Mouse (Mus musculus) thymus, adult 2 months (tissue): ENCODE data around the gene Lrrk1. TPM values are rescaled to one million over a fixed set of nuclear protein-coding genes. Genes with fewer than 3 reads are reported as not detected.

ENCODE experiments used
- DNase-seq: peaks from one replicate; pipeline ENCODE4 v3.0.0; 2021
- H3K27ac ChIP-seq: fragments of 200-500 bp; 2 replicates; pipeline ENCODE4 v1.5.1; 2012; ENCODE audit warnings: low read length, control low read depth; ENCODE audit not compliant: control insufficient read depth, insufficient read depth
- H3K27me3 ChIP-seq: fragments of 200-500 bp; 2 replicates; pipeline ENCODE4 v1.6.1; 2012; ENCODE audit warnings: mild to moderate bottlenecking, low read length, moderate library complexity, mixed read lengths; ENCODE audit not compliant: control insufficient read depth, insufficient read depth
- H3K36me3 ChIP-seq: fragments of 200-500 bp; 2 replicates; pipeline ENCODE4 v1.6.1; 2012; ENCODE audit warnings: mild to moderate bottlenecking, low read length, moderate library complexity; ENCODE audit not compliant: control insufficient read depth, insufficient read depth
- H3K4me1 ChIP-seq: fragments of 200-500 bp; replicated peaks from 2 replicates; pipeline ENCODE4 v1.6.1; 2012; ENCODE audit warnings: low read length; ENCODE audit not compliant: control insufficient read depth, insufficient read depth
- H3K4me3 ChIP-seq: fragments of 200-500 bp; 2 replicates; pipeline ENCODE4 v1.5.1; 2012; ENCODE audit warnings: mild to moderate bottlenecking, low read length, control low read depth, moderate library complexity; ENCODE audit not compliant: control insufficient read depth, insufficient read depth
- CTCF ChIP-seq: fragments of 200-500 bp; IDR thresholded peaks from 2 replicates; pipeline ENCODE4 v1.5.1; 2012; ENCODE audit warnings: mild to moderate bottlenecking, control low read depth, low read length, moderate library complexity, borderline replicate concordance; ENCODE audit not compliant: control insufficient read depth, poor library complexity, insufficient read depth; ENCODE audit errors: extremely low read depth
- POLR2A ChIP-seq: fragments of 200-500 bp; IDR thresholded peaks from 2 replicates; pipeline ENCODE4 v1.6.1; 2012; ENCODE audit warnings: mild to moderate bottlenecking, low read length, control low read depth, moderate library complexity; ENCODE audit not compliant: control insufficient read depth, poor library complexity, insufficient read depth; ENCODE audit errors: extremely low read depth
- WGBS: fragments of 180-500 bp; shearing (Covaris S2); methylation state at CpG from one replicate; pipeline ENCODE4 v1.1.7; 2018; 5-methylcytosine and 5-hydroxymethylcytosine counted together
- polyA plus RNA-seq: library from polyadenylated mRNA; depleted of rRNA; stranded (reverse); fragments of >200 nt; gene quantifications from 2 replicates; pipeline ENCODE4 v1.2.3, GENCODE M21; 2012

Lrrk1 gene
- polyA plus RNA-seq, 1 experiment = 29.9 TPM

- DNase-seq = no peak
- WGBS = 58% methylated on average over 11 of the region's 11 CpGs
- H3K36me3 ChIP-seq = no peaks in the 10 kb centered on the region
- TF ChIP-seq POLR2A (no peak), CTCF (no peak)
- no peak overlapping the region for H3K4me3 ChIP-seq
- no peaks in the 10 kb centered on the region for H3K27me3 ChIP-seq
- H3K27ac ChIP-seq = no peak overlapping the region
- peaks cover 9% of the 10 kb centered on the region; the same call in 1 of the 2 replicates for H3K4me1 ChIP-seq
These were observed 141.4 kb downstream of the Lrrk1 start for GRCm38 (mm10) chr7:66246716-66247235.

DNA sequence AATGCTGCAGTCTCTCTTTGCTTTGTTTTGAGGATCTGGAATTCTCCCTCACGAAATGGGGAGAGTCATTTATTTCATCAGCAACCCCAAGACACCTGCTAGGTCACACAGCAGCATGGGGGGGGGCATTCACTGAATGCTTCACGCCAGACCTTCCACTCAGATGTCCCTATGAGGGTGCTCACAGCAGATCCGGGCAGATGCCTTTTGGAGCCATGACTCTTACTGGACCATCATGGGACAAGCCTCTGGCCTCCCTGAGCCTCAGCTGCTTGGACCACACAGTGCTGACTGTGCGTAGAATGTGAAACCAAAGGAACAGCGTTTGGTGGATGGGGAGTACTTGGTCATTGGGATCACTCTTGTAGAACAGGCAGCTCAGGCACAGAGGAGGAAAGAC lies 142.5 kb downstream of the Lrrk1 start:
- Histone ChIP-seq H3K27me3 (no peaks in the 10 kb centered on the region), H3K27ac (no peak overlapping the region), H3K4me1 (peaks cover 9% of the 10 kb centered on the region; the same call in 1 of the 2 replicates), H3K4me3 (no peak overlapping the region), H3K36me3 (no peaks in the 10 kb centered on the region)
- WGBS = 96% methylated on average over 5 of the region's 5 CpGs
- no peak for DNase-seq
- TF ChIP-seq POLR2A = no peak
- no peak for TF ChIP-seq CTCF

DNA sequence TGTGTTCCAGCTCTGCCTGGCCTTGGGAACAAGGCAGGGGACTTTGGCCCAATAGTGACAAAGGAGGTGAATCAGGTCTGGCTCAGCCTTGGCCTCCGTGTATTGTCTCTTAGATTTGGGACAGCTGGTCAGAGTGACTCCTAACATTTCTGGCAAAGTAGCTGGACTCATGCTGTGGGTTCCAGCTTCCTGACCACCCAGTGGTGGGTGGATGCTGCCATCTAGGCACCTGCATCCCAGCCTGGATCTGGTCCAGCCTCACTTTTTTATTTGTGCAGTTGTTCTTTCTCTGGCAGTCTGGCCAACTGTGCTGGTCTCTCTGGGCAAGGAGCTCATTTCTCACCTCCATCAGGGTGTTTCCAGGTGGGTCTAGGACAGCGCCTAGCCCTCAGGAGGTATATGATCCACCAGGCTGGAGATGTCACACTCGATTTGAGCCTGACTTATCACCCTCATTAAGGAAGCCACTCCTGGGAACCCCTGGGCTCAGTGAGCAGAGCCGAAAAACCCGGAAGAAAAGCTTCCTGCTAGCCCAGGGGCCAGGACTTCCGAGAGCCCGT lies 144.3 kb downstream of the Lrrk1 start:
- Histone ChIP-seq H3K4me1 (peaks cover 9% of the 10 kb centered on the region; the same call in 1 of the 2 replicates), H3K27me3 (no peaks in the 10 kb centered on the region), H3K4me3 (no peak overlapping the region), H3K27ac (no peak overlapping the region), H3K36me3 (no peaks in the 10 kb centered on the region)
- WGBS = 87% methylated on average over 7 of the region's 7 CpGs
- no peak for TF ChIP-seq POLR2A
- TF ChIP-seq CTCF = no peak
- no peak for DNase-seq

DNA sequence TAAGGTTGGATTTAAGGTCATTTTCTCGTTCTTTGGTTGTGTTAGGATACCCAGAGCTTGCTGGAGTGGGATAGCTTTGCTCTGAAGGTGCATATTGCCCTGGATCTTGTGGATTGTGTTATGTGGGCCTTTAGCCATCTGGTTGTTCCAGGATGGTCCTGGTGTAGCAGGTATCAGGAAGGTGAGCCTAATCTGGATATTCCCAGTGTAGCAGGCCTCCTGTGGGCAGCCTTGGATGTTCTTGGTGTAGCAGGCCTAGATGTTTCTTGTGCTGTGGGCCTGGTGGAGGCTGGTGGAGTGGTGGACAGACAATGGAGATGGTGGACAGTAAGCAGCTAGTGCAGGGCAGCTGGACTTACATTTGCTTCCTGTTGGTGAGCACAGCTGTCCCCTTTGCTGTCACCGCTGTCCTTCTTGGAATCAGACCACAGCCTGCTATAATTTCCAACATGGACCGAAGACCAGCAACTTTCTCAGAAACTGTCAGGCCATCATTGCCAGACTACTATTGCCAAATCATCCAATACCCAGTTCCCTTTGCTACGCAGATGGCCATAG lies 146.2 kb downstream of the Lrrk1 start:
- Histone ChIP-seq H3K27ac (no peak overlapping the region), H3K4me1 (peaks cover 3% of the 10 kb centered on the region; the same call in 1 of the 2 replicates), H3K4me3 (no peak overlapping the region), H3K36me3 (no peaks in the 10 kb centered on the region), H3K27me3 (no peaks in the 10 kb centered on the region)
- 96% methylated on average over 4 of the region's 4 CpGs for WGBS
- DNase-seq = no peak
- TF ChIP-seq POLR2A = no peak

- WGBS = 97% methylated on average over 3 of the region's 3 CpGs
These were observed 150.0 kb downstream of the Lrrk1 start for GRCm38 (mm10) chr7:66238157-66238556.

GRCm38 (mm10) chr7:66233947-66234516 lies 154.1 kb downstream of the Lrrk1 start:
- no peak for DNase-seq
- peak overlapping the region; percentile 11; the same call in 1 of the 2 replicates for H3K27ac ChIP-seq
- WGBS = 85% methylated on average over 6 of the region's 6 CpGs
- H3K4me1 ChIP-seq = peaks cover 36% of the 10 kb centered on the region
- no peaks in the 10 kb centered on the region for H3K27me3 ChIP-seq
- no peak overlapping the region for H3K4me3 ChIP-seq
- no peaks in the 10 kb centered on the region for H3K36me3 ChIP-seq
- TF ChIP-seq CTCF (no peak), POLR2A (no peak)

More at GRCm38 (mm10) chr7:66238157-66238556, 150.0 kb downstream of the Lrrk1 start:
- TF ChIP-seq POLR2A = no peak
- TF ChIP-seq CTCF = no peak
- DNase-seq = no peak
- Histone ChIP-seq H3K27ac (no peak overlapping the region), H3K4me3 (no peak overlapping the region), H3K27me3 (no peaks in the 10 kb centered on the region), H3K4me1 (peaks cover 9% of the 10 kb centered on the region), H3K36me3 (no peaks in the 10 kb centered on the region)
